Mouse (Mus musculus) cortical plate, adult 2 months (tissue): ENCODE data around the gene Bmpr1b.

Experiments
- CTCF ChIP-seq: fragments of 200-500 bp; IDR thresholded peaks from 2 replicates; pipeline ENCODE4 v1.5.1; 2011; ENCODE audit warnings: mild to moderate bottlenecking, control low read depth, low read length; ENCODE audit not compliant: insufficient read depth; ENCODE audit errors: extremely low read depth
- POLR2A ChIP-seq: fragments of 200-500 bp; IDR thresholded peaks from 2 replicates; pipeline ENCODE4 v1.6.1; 2011; ENCODE audit warnings: mild to moderate bottlenecking, low read length, control low read depth; ENCODE audit not compliant: insufficient read depth; ENCODE audit errors: extremely low read depth

DNA sequence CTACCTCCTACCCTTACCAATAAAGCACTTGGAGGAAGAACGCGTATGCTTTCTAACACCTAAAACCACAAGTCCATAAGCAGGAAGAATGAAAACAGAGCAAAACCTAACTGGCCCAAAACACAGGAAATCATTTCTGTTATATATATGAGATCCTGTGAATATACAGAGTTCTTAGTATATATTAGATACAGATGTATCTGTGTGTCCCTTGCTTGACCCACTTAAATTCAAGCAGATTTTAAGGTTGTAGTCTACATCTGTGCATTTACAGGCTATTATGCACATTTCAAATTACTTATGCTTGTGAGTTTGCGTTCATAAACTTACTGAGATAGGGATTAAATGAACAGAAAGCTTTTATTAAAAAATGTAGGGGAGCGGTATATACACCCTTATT, 271.5 kb downstream of the Bmpr1b start:
- TF ChIP-seq CTCF, result no peak
- TF ChIP-seq POLR2A, result no peak
